Mouse (Mus musculus): ENCODE measurements around the gene Ubxn7. TPM values are rescaled to one million over a fixed set of nuclear protein-coding genes. Genes with fewer than 3 reads are reported as not detected.

Gene Ubxn7
- 10 to 100 TPM; 61.1 to 74.6 TPM for total RNA-seq (2023)

GRCm38 (mm10) chr16:32332040-32332555 lies at the start of gene Ubxn7:
Gene Ubxn7 (plus strand): TSS chr16:32332257.

GRCm38 (mm10) chr16:32400267-32400666 lies 68.2 kb downstream of the Ubxn7 start, which contains the start of gene Tm4sf19:
Gene Tm4sf19 (plus strand): TSS chr16:32400506.

GRCm38 (mm10) chr16:32419517-32420483 lies 87.7 kb downstream of the Ubxn7 start, which contains the start of gene Tctex1d2:
Gene Tctex1d2 (plus strand): TSS chr16:32419702.

GRCm38 (mm10) chr16:32430474-32431046 lies 98.5 kb downstream of the Ubxn7 start, which contains the start of gene Pcyt1a:
Gene Pcyt1a (plus strand): TSS chr16:32430921.

Other genes with a start within 250 kb of the Ubxn7 start
- 10 to 100 TPM; 35.3 to 38.7 TPM for gene Pigx, start 232.5 kb upstream of the Ubxn7 start, total RNA-seq (2023)
- 1 to 10 TPM; 4.8 to 7.1 TPM for gene Cep19, start 232.5 kb upstream of the Ubxn7 start, total RNA-seq (2023)
- gene Nrros, start 166.7 kb upstream of the Ubxn7 start, total RNA-seq (2023) = 100 to 1,000 TPM; 223 to 245 TPM
- gene Bex6, start 152.4 kb upstream of the Ubxn7 start, total RNA-seq (2023) = not detected
- gene Fbxo45, start 85.1 kb upstream of the Ubxn7 start, total RNA-seq (2023) = 10 to 100 TPM; 11.5 to 12.8 TPM
- 10 to 100 TPM; 10.9 to 14.0 TPM for gene Wdr53, start 85.0 kb upstream of the Ubxn7 start, total RNA-seq (2023)
- 1 to 10 TPM in 1 of 2 experiments, not detected in 1; 1.7 TPM for gene Smco1, start 60.8 kb upstream of the Ubxn7 start, total RNA-seq (2023)
- 10 to 100 TPM; 18.4 to 20.0 TPM for gene Rnf168, start 54.8 kb upstream of the Ubxn7 start, total RNA-seq (2023)
- under 1 TPM in 1 of 2 experiments, not detected in 1; 0.44 TPM for gene Tm4sf19, start 68.2 kb downstream of the Ubxn7 start, total RNA-seq (2023)
- 1 to 10 TPM; 5.0 to 5.1 TPM for gene Tctex1d2, start 87.4 kb downstream of the Ubxn7 start, total RNA-seq (2023)
- gene Pcyt1a, start 98.7 kb downstream of the Ubxn7 start, total RNA-seq (2023) = 10 to 100 TPM; 39.1 to 54.0 TPM
- gene Slc51a, start 155.6 kb downstream of the Ubxn7 start, total RNA-seq (2023) = not detected
- gene Zdhhc19, start 164.0 kb downstream of the Ubxn7 start, total RNA-seq (2023) = not detected